Comparison of ENCODE assay signal across 15 mouse cellular contexts in the genomic region with DNA sequence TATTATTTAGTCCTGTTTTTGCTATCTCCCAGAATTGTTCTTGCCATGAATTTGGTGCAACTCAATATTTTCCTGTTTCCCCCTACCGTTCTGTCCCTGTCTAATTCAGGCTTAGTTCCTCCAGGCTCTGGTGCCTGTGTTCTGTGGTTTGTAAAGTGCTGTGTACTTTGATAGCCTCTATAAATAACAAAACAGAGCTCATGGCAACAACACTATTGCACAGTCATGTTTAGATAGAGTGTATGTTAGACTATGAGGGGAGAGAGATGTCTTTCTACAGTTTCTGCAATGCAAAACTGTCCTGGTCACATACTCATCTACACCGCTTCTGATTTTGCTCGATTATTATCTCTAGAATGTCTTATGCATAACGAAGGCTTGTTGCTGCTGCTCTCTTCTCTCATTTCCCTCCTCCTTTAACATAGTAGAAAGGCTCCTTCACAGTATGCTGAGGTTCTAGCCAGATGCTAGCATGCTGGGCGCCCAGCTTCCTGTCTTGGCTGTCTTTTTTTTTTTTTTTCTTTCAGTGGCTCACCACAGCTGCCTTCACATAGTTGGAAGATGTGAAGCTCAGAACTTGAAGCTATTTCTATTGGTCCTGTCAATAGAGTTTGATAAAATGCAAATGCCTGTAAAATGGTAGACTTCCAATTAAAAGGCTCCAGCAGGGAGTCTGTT.
DNase-seq lines count a peak whose midpoint lies in the region; ATAC-seq lines count a peak whose summit lies in the region.
"Had no signal": no experiment of that assay in that cellular context is flagged by ENCODE, and none has a peak within 500 bp of the region (broad histone marks: within the 10 kb centered on the region; RNA-seq: fewer than 3 reads in every experiment).

No protein-coding gene starts in this region.

- peak; percentile 64 for DNase-seq in thymus, postnatal 14 days
- no peak for DNase-seq in gastrocnemius, postnatal 4 days (ENCODE audit: low spot score in 2 of 2)
- DNase-seq in lung, postnatal 25 days (ENCODE audit: low spot score): no peak
- DNase-seq: adrenal gland, postnatal 10 days; heart, postnatal 4 days; kidney, adult 9 months; left cerebral cortex, postnatal 4 days; liver, embryonic 13.5 days; right cerebral cortex, postnatal 4 days had no signal

- H3K4me1 ChIP-seq in hindbrain, embryonic 13.5 days (replicated peaks): peaks cover 17% of the 10 kb centered on the region
- H3K4me1 ChIP-seq in hindbrain, embryonic 12.5 days: no peaks in the 10 kb centered on the region
- H3K4me1 ChIP-seq: stomach, embryonic 15.5 days had no signal

- H3K27ac ChIP-seq in hindbrain, embryonic 13.5 days: no peak overlapping the region
- H3K27ac ChIP-seq in hindbrain, embryonic 12.5 days: no peak overlapping the region
- H3K27ac ChIP-seq: liver, embryonic 13.5 days; macrophage; stomach, embryonic 15.5 days had no signal

- H3K36me3 ChIP-seq in hindbrain, embryonic 13.5 days: no peaks in the 10 kb centered on the region
- H3K36me3 ChIP-seq in hindbrain, embryonic 12.5 days: no peaks in the 10 kb centered on the region

- ATAC-seq in hindbrain, embryonic 13.5 days (ENCODE audit: low FRiP score): 0 out of 2 replicates have a peak, but pooled peaks have one; percentile 7
- no peak for ATAC-seq in hindbrain, embryonic 12.5 days (ENCODE audit: low FRiP score)
- peak; percentile 73 for ATAC-seq in CD4-positive, CD25-positive, alpha-beta regulatory T cell, adult 4 months
- ATAC-seq in inflammation-experienced regulatory T-cells, adult 6 months: peak; percentile 81

- H3K27me3 ChIP-seq in hindbrain, embryonic 13.5 days: no peaks in the 10 kb centered on the region
- no peaks in the 10 kb centered on the region for H3K27me3 ChIP-seq in hindbrain, embryonic 12.5 days
- H3K27me3 ChIP-seq: liver, embryonic 13.5 days; stomach, embryonic 15.5 days had no signal

- 85% methylated on average over 5 of the region's 5 CpGs for WGBS in hindbrain, embryonic 13.5 days
- 84% methylated on average over 5 of the region's 5 CpGs for WGBS in hindbrain, embryonic 12.5 days

- H3K9ac ChIP-seq in hindbrain, embryonic 13.5 days: no peak overlapping the region
- no peak overlapping the region for H3K9ac ChIP-seq in hindbrain, embryonic 12.5 days
- H3K9ac ChIP-seq: liver, embryonic 13.5 days; stomach, embryonic 15.5 days had no signal

- H3K4me2 ChIP-seq in hindbrain, embryonic 13.5 days: no peak overlapping the region
- H3K4me2 ChIP-seq in hindbrain, embryonic 12.5 days (replicated peaks): no peak overlapping the region
- H3K4me2 ChIP-seq: liver, embryonic 13.5 days; stomach, embryonic 15.5 days had no signal

- no peak overlapping the region for H3K4me3 ChIP-seq in hindbrain, embryonic 13.5 days
- no peak overlapping the region for H3K4me3 ChIP-seq in hindbrain, embryonic 12.5 days
- H3K4me3 ChIP-seq: liver, embryonic 13.5 days; stomach, embryonic 15.5 days had no signal

- no peaks in the 10 kb centered on the region for H3K9me3 ChIP-seq in hindbrain, embryonic 13.5 days
- no peaks in the 10 kb centered on the region for H3K9me3 ChIP-seq in hindbrain, embryonic 12.5 days (replicated peaks)
- H3K9me3 ChIP-seq: liver, embryonic 13.5 days; stomach, embryonic 15.5 days had no signal
